Mouse (Mus musculus) testis, adult 2 months (tissue): ENCODE data around the gene Clnk. TPM values are rescaled to one million over a fixed set of nuclear protein-coding genes. Genes with fewer than 3 reads are reported as not detected.

Experiments used
- H3K27ac ChIP-seq: fragments of 200-500 bp; 2 replicates; pipeline ENCODE4 v1.5.1; 2012; ENCODE audit warnings: low read depth, low read length; ENCODE audit not compliant: control insufficient read depth, insufficient read depth
- H3K27me3 ChIP-seq: fragments of 200-500 bp; 2 replicates; pipeline ENCODE4 v1.6.1; 2012; ENCODE audit warnings: mild to moderate bottlenecking, low read length, moderate library complexity; ENCODE audit not compliant: control insufficient read depth, insufficient read depth
- H3K36me3 ChIP-seq: fragments of 200-500 bp; 2 replicates; pipeline ENCODE4 v1.6.1; 2012; ENCODE audit warnings: mild to moderate bottlenecking, low read length; ENCODE audit not compliant: control insufficient read depth, insufficient read depth
- H3K4me1 ChIP-seq: fragments of 200-500 bp; 2 replicates; pipeline ENCODE4 v1.6.1; 2012; ENCODE audit warnings: low read length; ENCODE audit not compliant: control insufficient read depth, insufficient read depth
- H3K4me3 ChIP-seq: fragments of 200-500 bp; 2 replicates; pipeline ENCODE4 v1.5.1; 2012; ENCODE audit warnings: low read depth, mild to moderate bottlenecking, low read length, moderate library complexity, mixed read lengths; ENCODE audit not compliant: control insufficient read depth
- CTCF ChIP-seq: fragments of 200-500 bp; IDR thresholded peaks from 2 replicates; pipeline ENCODE4 v1.5.1; 2012; ENCODE audit warnings: low read depth, mild to moderate bottlenecking, inconsistent platforms, low read length, moderate library complexity; ENCODE audit not compliant: control insufficient read depth, insufficient read depth, insufficient replicate concordance
- POLR2A ChIP-seq: fragments of 200-500 bp; IDR thresholded peaks from 2 replicates; pipeline ENCODE4 v1.6.1; 2012; ENCODE audit warnings: low read depth, mild to moderate bottlenecking, inconsistent platforms, low read length, moderate library complexity; ENCODE audit not compliant: control insufficient read depth
- polyA plus RNA-seq: library from polyadenylated mRNA; depleted of rRNA; stranded (reverse); fragments of >200 nt; gene quantifications from 2 replicates; pipeline ENCODE4 v1.2.3, GENCODE M21; 2012

Clnk gene
- polyA plus RNA-seq, 1 experiment: 1.6 TPM

- no peaks in the 10 kb centered on the region for H3K36me3 ChIP-seq
- H3K27ac ChIP-seq: no peak overlapping the region
- no peak for TF ChIP-seq POLR2A
- no peak for TF ChIP-seq CTCF
- no peaks in the 10 kb centered on the region for H3K27me3 ChIP-seq
- H3K4me3 ChIP-seq: no peak overlapping the region
- H3K4me1 ChIP-seq: peaks cover 3% of the 10 kb centered on the region
Measured at GRCm38 (mm10) chr5:38870485-38870884, 6.1 kb downstream of the Clnk start.

GRCm38 (mm10) chr5:38869976-38870375 lies 6.6 kb downstream of the Clnk start:
- TF ChIP-seq CTCF (no peak), POLR2A (no peak)
- Histone ChIP-seq H3K4me3 (no peak overlapping the region), H3K36me3 (no peaks in the 10 kb centered on the region), H3K27me3 (no peaks in the 10 kb centered on the region), H3K4me1 (peaks cover 3% of the 10 kb centered on the region), H3K27ac (no peak overlapping the region)

GRCm38 (mm10) chr5:38864624-38865023 lies 12.0 kb downstream of the Clnk start:
- Histone ChIP-seq H3K4me1 (no peaks in the 10 kb centered on the region), H3K27me3 (no peaks in the 10 kb centered on the region), H3K4me3 (no peak overlapping the region), H3K27ac (no peak overlapping the region), H3K36me3 (no peaks in the 10 kb centered on the region)
- no peak for TF ChIP-seq POLR2A
- no peak for TF ChIP-seq CTCF

- H3K27ac ChIP-seq: no peak overlapping the region
- H3K4me1 ChIP-seq: no peaks in the 10 kb centered on the region
- H3K4me3 ChIP-seq: no peak overlapping the region
- TF ChIP-seq POLR2A (no peak), CTCF (no peak)
- H3K27me3 ChIP-seq: no peaks in the 10 kb centered on the region
- no peaks in the 10 kb centered on the region for H3K36me3 ChIP-seq
Measured at GRCm38 (mm10) chr5:38863029-38863428, 13.6 kb downstream of the Clnk start.

GRCm38 (mm10) chr5:38862288-38862985 lies 14.2 kb downstream of the Clnk start:
- H3K4me3 ChIP-seq: no peak overlapping the region
- TF ChIP-seq POLR2A (no peak), CTCF (no peak)
- H3K36me3 ChIP-seq: no peaks in the 10 kb centered on the region
- H3K27ac ChIP-seq: no peak overlapping the region
- no peaks in the 10 kb centered on the region for H3K27me3 ChIP-seq
- H3K4me1 ChIP-seq: no peaks in the 10 kb centered on the region

GRCm38 (mm10) chr5:38858015-38858721 lies 18.4 kb downstream of the Clnk start:
- no peaks in the 10 kb centered on the region for H3K27me3 ChIP-seq
- TF ChIP-seq POLR2A (no peak), CTCF (no peak)
- H3K36me3 ChIP-seq: no peaks in the 10 kb centered on the region
- no peak overlapping the region for H3K4me3 ChIP-seq
- H3K27ac ChIP-seq: no peak overlapping the region
- no peaks in the 10 kb centered on the region for H3K4me1 ChIP-seq

- no peak overlapping the region for H3K4me3 ChIP-seq
- H3K27me3 ChIP-seq: no peaks in the 10 kb centered on the region
- TF ChIP-seq POLR2A (no peak), CTCF (no peak)
- no peaks in the 10 kb centered on the region for H3K36me3 ChIP-seq
- no peaks in the 10 kb centered on the region for H3K4me1 ChIP-seq
- H3K27ac ChIP-seq: no peak overlapping the region
Measured at GRCm38 (mm10) chr5:38857591-38857990, 19.0 kb downstream of the Clnk start.
